Mouse (Mus musculus) heart, postnatal 10 days (tissue): ENCODE results near the gene H2-Ke6. TPM values are rescaled to one million over a fixed set of nuclear protein-coding genes. Genes with fewer than 3 reads are reported as not detected.
"Not testable (repeated sequence)": the region's sequence is repeated elsewhere in the genome, so short reads cannot be mapped to it uniquely, and the experiment has no call there.

Source experiments
- DNase-seq, 2 experiments: peaks; one replicate each; pipeline ENCODE4 v3.0.0; 2021
- intact Hi-C: fragments of 180-260 bp; cut with DNase I; formaldehyde crosslinking; loops from one replicate; pipeline ENCODE4 v1.15.1; 2025
- microRNA-seq, 2 experiments: library from miRNA; unstranded; fragments of <30 nt; microRNA quantifications; one replicate each; pipeline ENCODE4 v1.2.0; 2022
- total RNA-seq, 2 experiments: library from RNA; stranded (reverse); gene quantifications; 2 replicates each; pipeline ENCODE4 v1.2.3; 2021

The H2-Ke6 gene
- total RNA-seq, 2 experiments from 2014 or later: 80.8 to 88.1 TPM

GRCm38 (mm10) chr17:34000150-34000537 lies 27.7 kb downstream of the H2-Ke6 start, which contains the start of gene H2-K1:
Gene H2-K1 (minus strand): TSS chr17:34000347.
- peak; percentile 90 to 93 for DNase-seq
- intact Hi-C loops: no loop called here

GRCm38 (mm10) chr17:33999341-34000149 lies 28.3 kb downstream of the H2-Ke6 start:
- intact Hi-C loops: loop anchor here (5.0 kb wide), 1 partner anchor 1293 kb away; no protein-coding TSS in a partner anchor
- peak in 1 of 2 experiments; percentile 45 for DNase-seq

- DNase-seq: not testable (repeated sequence)
- intact Hi-C loops: loop anchor here (5.0 kb wide), 1 partner anchor 1294 kb away; no protein-coding TSS in a partner anchor
Measured at GRCm38 (mm10) chr17:33998697-33999096, 29.2 kb downstream of the H2-Ke6 start.

GRCm38 (mm10) chr17:33997025-33997424 lies 30.8 kb downstream of the H2-Ke6 start:
- intact Hi-C loops: loop anchor here (5.0 kb wide), 1 partner anchor 1295 kb away; no protein-coding TSS in a partner anchor
- not testable (repeated sequence) for DNase-seq

- DNase-seq: no peak
- intact Hi-C loops: loop anchor here (5.0 kb wide), 1 partner anchor 1297 kb away; no protein-coding TSS in a partner anchor
Measured at GRCm38 (mm10) chr17:33995651-33996050, 32.2 kb downstream of the H2-Ke6 start.

GRCm38 (mm10) chr17:33994959-33995358 lies 32.9 kb downstream of the H2-Ke6 start:
- no peak for DNase-seq
- intact Hi-C loops: loop anchor here (5.0 kb wide), 1 partner anchor 1297 kb away; no protein-coding TSS in a partner anchor

GRCm38 (mm10) chr17:33991788-33992664 lies 35.8 kb downstream of the H2-Ke6 start:
- peak; percentile 52 to 80 for DNase-seq
- intact Hi-C loops: no loop called here

- peak; percentile 58 to 74 for DNase-seq
- intact Hi-C loops: loop anchor here (2.0 kb wide), 1 partner anchor 13 kb away; no protein-coding TSS in a partner anchor
Measured at GRCm38 (mm10) chr17:33982136-33982535, 45.7 kb downstream of the H2-Ke6 start.

GRCm38 (mm10) chr17:33981192-33981909 lies 46.5 kb downstream of the H2-Ke6 start:
- peak; percentile 90 to 91 for DNase-seq
- intact Hi-C loops: not testable (repeated sequence)

GRCm38 (mm10) chr17:33980181-33981035 lies 47.5 kb downstream of the H2-Ke6 start:
- DNase-seq: no peak
- intact Hi-C loops: no loop called here

- intact Hi-C loops: no loop called here
Measured at GRCm38 (mm10) chr17:33979512-33980050, 48.3 kb downstream of the H2-Ke6 start.

GRCm38 (mm10) chr17:33978631-33979031 lies 49.2 kb downstream of the H2-Ke6 start:
- intact Hi-C loops: no loop called here
- DNase-seq: peak; percentile 77 to 81

More at GRCm38 (mm10) chr17:33979512-33980050, 48.3 kb downstream of the H2-Ke6 start:
- DNase-seq: no peak

- intact Hi-C loops: no loop called here
- DNase-seq: no peak
Measured at GRCm38 (mm10) chr17:33977861-33978557, 49.9 kb downstream of the H2-Ke6 start.

Small RNA genes lying within 50 kb of the gene (microRNA-seq; reads per million reads assigned to microRNA genes)
- gene Mir219a-1: 0 to 0.71 reads per million in 2 experiments
- gene Mir219c: 0 reads per million in 2 experiments

Other genes starting within 250 kb of the H2-Ke6 start
- 100 to 1,000 TPM in 1 of 2 experiments, 10 to 100 TPM in 1; 34.9 to 119 TPM for gene Angptl4, start 246.2 kb downstream of the H2-Ke6 start, total RNA-seq
- 10 to 100 TPM; 78.7 to 84.2 TPM for gene Kank3, start 217.5 kb downstream of the H2-Ke6 start, total RNA-seq
- gene Rps28, start 203.5 kb downstream of the H2-Ke6 start, total RNA-seq: 1,000 to 10,000 TPM; 1,002 to 1,034 TPM
- gene Ndufa7, start 203.5 kb downstream of the H2-Ke6 start, total RNA-seq: 100 to 1,000 TPM; 499 to 513 TPM
- 10 to 100 TPM; 19.7 to 22.9 TPM for gene Cd320, start 185.0 kb downstream of the H2-Ke6 start, total RNA-seq
- gene Gm7029, start 154.2 kb downstream of the H2-Ke6 start, total RNA-seq: not detected
- gene Kifc1, start 137.4 kb downstream of the H2-Ke6 start, total RNA-seq: 10 to 100 TPM; 12.6 to 13.8 TPM
- not detected for gene Platr17, start 122.9 kb downstream of the H2-Ke6 start, total RNA-seq
- gene Daxx, start 118.6 kb downstream of the H2-Ke6 start, total RNA-seq: 10 to 100 TPM; 16.9 to 18.3 TPM
- 10 to 100 TPM; 85.4 to 98.6 TPM for gene Tapbp, start 112.2 kb downstream of the H2-Ke6 start, total RNA-seq
- gene Zbtb22, start 112.2 kb downstream of the H2-Ke6 start, total RNA-seq: 10 to 100 TPM; 29.4 to 33.0 TPM
- 10 to 100 TPM; 54.8 to 57.9 TPM for gene Rgl2, start 98.5 kb downstream of the H2-Ke6 start, total RNA-seq
- 10 to 100 TPM; 70.8 to 78.9 TPM for gene Pfdn6, start 87.7 kb downstream of the H2-Ke6 start, total RNA-seq
- 10 to 100 TPM; 12.4 to 12.6 TPM for gene Wdr46, start 87.4 kb downstream of the H2-Ke6 start, total RNA-seq
- gene B3galt4, start 76.6 kb downstream of the H2-Ke6 start, total RNA-seq: 1 to 10 TPM; 2.7 to 3.7 TPM
- 10 to 100 TPM; 36.3 to 36.8 TPM for gene Vps52, start 72.2 kb downstream of the H2-Ke6 start, total RNA-seq
- 100 to 1,000 TPM; 566 to 572 TPM for gene Rps18, start 72.1 kb downstream of the H2-Ke6 start, total RNA-seq
- gene H2-K1, start 27.7 kb downstream of the H2-Ke6 start, total RNA-seq: 10 to 100 TPM; 54.8 to 56.2 TPM
- gene Ring1, start 3.4 kb downstream of the H2-Ke6 start, total RNA-seq: 10 to 100 TPM; 16.5 to 17.6 TPM
- 10 to 100 TPM; 81.7 to 84.4 TPM for gene Slc39a7, start 3.6 kb upstream of the H2-Ke6 start, total RNA-seq
- 10 to 100 TPM; 45.4 to 46.7 TPM for gene Rxrb, start 3.8 kb upstream of the H2-Ke6 start, total RNA-seq
- 1 to 10 TPM; 1.5 to 1.8 TPM for gene Col11a2, start 11.4 kb upstream of the H2-Ke6 start, total RNA-seq
- gene H2-Oa, start 64.3 kb upstream of the H2-Ke6 start, total RNA-seq: under 1 TPM in 1 of 2 experiments, not detected in 1; 0.31 TPM
- gene H2-DMa, start 91.5 kb upstream of the H2-Ke6 start, total RNA-seq: 1 to 10 TPM; 4.1 to 4.5 TPM
- 100 to 1,000 TPM; 113 to 119 TPM for gene Brd2, start 94.6 kb upstream of the H2-Ke6 start, total RNA-seq
- 1 to 10 TPM in 1 of 2 experiments, under 1 TPM in 1; 0.98 to 1.1 TPM for gene H2-DMb2, start 115.2 kb upstream of the H2-Ke6 start, total RNA-seq
- gene H2-DMb1, start 125.0 kb upstream of the H2-Ke6 start, total RNA-seq: under 1 TPM; 0.72 to 0.89 TPM
- gene Tap1, start 159.5 kb upstream of the H2-Ke6 start, total RNA-seq: 1 to 10 TPM; 6.7 to 7.0 TPM
- 1 to 10 TPM; 3.2 to 4.6 TPM for gene Psmb9, start 159.7 kb upstream of the H2-Ke6 start, total RNA-seq
- gene Psmb8, start 169.7 kb upstream of the H2-Ke6 start, total RNA-seq: 10 to 100 TPM; 10.3 to 10.7 TPM
- gene Tap2, start 175.5 kb upstream of the H2-Ke6 start, total RNA-seq: 10 to 100 TPM; 17.6 to 20.3 TPM
- under 1 TPM; 0.77 to 0.92 TPM for gene H2-Ob, start 210.8 kb upstream of the H2-Ke6 start, total RNA-seq
- gene H2-Ab1, start 229.6 kb upstream of the H2-Ke6 start, total RNA-seq: 1 to 10 TPM; 4.4 to 4.7 TPM